Mouse (Mus musculus) thymus, adult 2 months (tissue): Measurements from ENCODE around the gene Armc9. TPM values are rescaled to one million over a fixed set of nuclear protein-coding genes. Genes with fewer than 3 reads are reported as not detected.

Source experiments
- DNase-seq: peaks from one replicate; pipeline ENCODE4 v3.0.0; 2021
- H3K27ac ChIP-seq: fragments of 200-500 bp; 2 replicates; pipeline ENCODE4 v1.5.1; 2012; ENCODE audit warnings: low read length, control low read depth; ENCODE audit not compliant: control insufficient read depth, insufficient read depth
- H3K27me3 ChIP-seq: fragments of 200-500 bp; 2 replicates; pipeline ENCODE4 v1.6.1; 2012; ENCODE audit warnings: mild to moderate bottlenecking, low read length, moderate library complexity, mixed read lengths; ENCODE audit not compliant: control insufficient read depth, insufficient read depth
- H3K36me3 ChIP-seq: fragments of 200-500 bp; 2 replicates; pipeline ENCODE4 v1.6.1; 2012; ENCODE audit warnings: mild to moderate bottlenecking, low read length, moderate library complexity; ENCODE audit not compliant: control insufficient read depth, insufficient read depth
- H3K4me1 ChIP-seq: fragments of 200-500 bp; replicated peaks from 2 replicates; pipeline ENCODE4 v1.6.1; 2012; ENCODE audit warnings: low read length; ENCODE audit not compliant: control insufficient read depth, insufficient read depth
- H3K4me3 ChIP-seq: fragments of 200-500 bp; 2 replicates; pipeline ENCODE4 v1.5.1; 2012; ENCODE audit warnings: mild to moderate bottlenecking, low read length, control low read depth, moderate library complexity; ENCODE audit not compliant: control insufficient read depth, insufficient read depth
- CTCF ChIP-seq: fragments of 200-500 bp; IDR thresholded peaks from 2 replicates; pipeline ENCODE4 v1.5.1; 2012; ENCODE audit warnings: mild to moderate bottlenecking, control low read depth, low read length, moderate library complexity, borderline replicate concordance; ENCODE audit not compliant: control insufficient read depth, poor library complexity, insufficient read depth; ENCODE audit errors: extremely low read depth
- POLR2A ChIP-seq: fragments of 200-500 bp; IDR thresholded peaks from 2 replicates; pipeline ENCODE4 v1.6.1; 2012; ENCODE audit warnings: mild to moderate bottlenecking, low read length, control low read depth, moderate library complexity; ENCODE audit not compliant: control insufficient read depth, poor library complexity, insufficient read depth; ENCODE audit errors: extremely low read depth
- WGBS: fragments of 180-500 bp; shearing (Covaris S2); methylation state at CpG from one replicate; pipeline ENCODE4 v1.1.7; 2018; 5-methylcytosine and 5-hydroxymethylcytosine counted together
- polyA plus RNA-seq: library from polyadenylated mRNA; depleted of rRNA; stranded (reverse); fragments of >200 nt; gene quantifications from 2 replicates; pipeline ENCODE4 v1.2.3, GENCODE M21; 2012

Gene Armc9
- polyA plus RNA-seq, 1 experiment: 5.8 TPM

GRCm38 (mm10) chr1:86160059-86160458 lies 5.5 kb downstream of the Armc9 start:
- 92% methylated on average over 6 of the region's 6 CpGs for WGBS
- DNase-seq: no peak
- Histone ChIP-seq H3K27ac (no peak overlapping the region), H3K4me1 (peaks cover 3% of the 10 kb centered on the region), H3K27me3 (no peaks in the 10 kb centered on the region), H3K36me3 (no peaks in the 10 kb centered on the region), H3K4me3 (no peak overlapping the region)
- TF ChIP-seq POLR2A (no peak), CTCF (no peak)

DNA sequence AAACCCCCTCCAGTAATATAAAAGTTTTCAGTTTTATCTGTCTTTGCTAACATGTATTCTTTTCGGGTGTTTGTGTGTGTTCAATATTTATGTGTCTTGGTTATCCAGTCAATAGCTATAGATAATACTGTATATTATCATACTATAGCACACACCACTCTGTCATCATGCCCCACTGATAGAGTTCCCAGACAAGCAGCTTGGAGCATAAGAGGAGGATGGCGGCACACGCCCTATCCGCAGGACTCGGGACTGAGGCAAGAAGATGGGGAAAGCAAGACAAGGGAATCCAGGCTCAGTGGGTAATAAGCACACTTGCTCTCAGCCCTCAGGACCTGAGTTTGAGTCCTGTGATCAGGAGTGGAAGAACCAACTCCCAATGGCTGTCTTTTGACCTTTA lies 5.9 kb downstream of the Armc9 start:
- 100% methylated on average over 5 of the region's 5 CpGs for WGBS
- TF ChIP-seq POLR2A (no peak), CTCF (no peak)
- Histone ChIP-seq H3K4me1 (no peaks in the 10 kb centered on the region), H3K27me3 (no peaks in the 10 kb centered on the region), H3K4me3 (no peak overlapping the region), H3K36me3 (no peaks in the 10 kb centered on the region), H3K27ac (no peak overlapping the region)
- no peak for DNase-seq

DNA sequence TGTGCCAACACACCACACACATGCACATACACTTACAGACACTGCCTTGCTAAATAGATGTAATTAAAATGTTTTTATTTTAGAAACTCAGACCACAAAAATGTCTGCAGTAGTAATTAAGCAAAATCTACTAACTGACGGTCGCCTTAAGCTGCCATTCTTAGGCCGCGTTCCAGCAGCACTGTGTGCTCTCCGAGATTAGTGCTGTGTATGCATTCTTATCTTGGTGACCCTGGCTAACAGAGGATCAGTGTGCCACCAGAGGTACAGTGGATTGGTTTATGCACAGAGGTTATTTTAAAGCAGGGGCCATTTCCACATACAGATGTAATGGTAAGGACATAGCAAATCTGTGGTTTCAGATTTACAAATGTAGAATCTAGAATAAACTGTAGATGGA lies 6.5 kb downstream of the Armc9 start:
- DNase-seq: no peak
- H3K27ac ChIP-seq: no peak overlapping the region
- H3K4me1 ChIP-seq: no peaks in the 10 kb centered on the region
- no peak overlapping the region for H3K4me3 ChIP-seq
- WGBS: 97% methylated on average over 5 of the region's 5 CpGs
- TF ChIP-seq POLR2A (no peak), CTCF (no peak)
- no peaks in the 10 kb centered on the region for H3K27me3 ChIP-seq
- H3K36me3 ChIP-seq: no peaks in the 10 kb centered on the region

GRCm38 (mm10) chr1:86174602-86175001 lies 20.0 kb downstream of the Armc9 start:
- no peaks in the 10 kb centered on the region for H3K36me3 ChIP-seq
- no peak overlapping the region for H3K4me3 ChIP-seq
- no peak for DNase-seq
- 97% methylated on average over 5 of the region's 5 CpGs for whole genome bisulfite sequencing
- H3K27me3 ChIP-seq: no peaks in the 10 kb centered on the region
- no peaks in the 10 kb centered on the region for H3K4me1 ChIP-seq
- TF ChIP-seq POLR2A: no peak
- no peak for TF ChIP-seq CTCF
- H3K27ac ChIP-seq: no peak overlapping the region

DNA sequence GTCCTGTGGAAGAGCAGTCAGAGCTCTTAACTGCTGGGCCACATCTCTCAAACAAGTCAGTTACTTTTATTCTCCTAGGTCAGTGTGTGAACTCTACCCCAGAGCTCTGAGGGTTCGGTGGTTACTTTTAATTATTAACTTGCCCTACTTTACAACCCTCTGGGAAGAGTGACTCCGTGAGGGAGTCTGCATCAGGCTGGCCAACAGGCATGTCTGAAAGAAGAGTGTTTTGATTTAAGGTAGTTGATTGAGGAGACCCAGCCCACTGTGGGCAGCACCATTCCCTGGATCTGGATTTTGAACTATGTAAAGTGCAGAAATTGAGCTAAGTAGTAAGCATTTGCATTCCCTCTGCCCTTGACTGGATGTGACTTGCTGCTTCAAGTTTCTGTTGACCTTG lies 21.5 kb downstream of the Armc9 start:
- Histone ChIP-seq H3K4me1 (no peaks in the 10 kb centered on the region), H3K4me3 (no peak overlapping the region), H3K27me3 (no peaks in the 10 kb centered on the region), H3K36me3 (no peaks in the 10 kb centered on the region), H3K27ac (no peak overlapping the region)
- DNase-seq: no peak
- 95% methylated on average over 2 of the region's 2 CpGs for WGBS
- TF ChIP-seq CTCF: no peak
- no peak for TF ChIP-seq POLR2A

GRCm38 (mm10) chr1:86178462-86179253 lies 24.1 kb downstream of the Armc9 start:
- Histone ChIP-seq H3K36me3 (no peaks in the 10 kb centered on the region), H3K27me3 (no peaks in the 10 kb centered on the region), H3K4me1 (no peaks in the 10 kb centered on the region), H3K4me3 (no peak overlapping the region), H3K27ac (no peak overlapping the region)
- peak; percentile 76 for DNase-seq
- TF ChIP-seq POLR2A (no peak), CTCF (peak; percentile 98)
- WGBS: 52% methylated on average over 7 of the region's 7 CpGs

DNA sequence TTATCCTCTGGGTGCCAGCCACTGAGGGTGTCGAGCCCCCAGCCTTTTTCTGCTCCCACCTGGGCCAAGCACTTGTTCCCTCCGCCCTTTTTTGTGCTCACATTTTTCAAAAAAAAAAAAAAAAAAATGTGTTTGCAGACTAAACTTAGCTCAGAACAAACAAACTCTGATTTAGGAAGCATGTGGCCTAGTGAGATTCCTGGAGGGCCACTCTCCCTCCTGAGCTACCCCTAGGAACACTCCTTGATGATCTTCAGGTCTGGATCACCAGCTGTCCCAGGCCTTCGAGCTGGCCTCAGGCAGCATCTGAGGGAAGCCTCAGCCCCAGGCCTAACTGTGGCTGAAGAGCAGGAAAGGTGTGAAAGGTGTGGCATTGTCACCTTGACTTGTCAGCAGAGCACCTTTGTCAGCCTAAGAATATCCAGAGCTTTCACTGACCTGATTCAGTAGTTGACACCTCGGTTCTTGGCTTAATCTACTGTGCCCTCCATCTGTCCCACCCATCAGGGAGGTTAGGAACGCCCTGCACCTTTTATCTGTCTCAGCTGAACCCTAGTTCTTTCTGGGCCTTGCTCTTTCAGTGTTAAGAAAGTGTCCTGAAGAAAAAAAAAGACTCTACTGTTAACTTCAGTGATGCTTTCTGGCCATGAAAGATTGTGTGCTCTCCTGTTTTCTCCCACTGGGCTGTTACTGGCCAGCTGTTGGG lies 27.6 kb downstream of the Armc9 start:
- WGBS: 95% methylated on average over 5 of the region's 5 CpGs
- H3K4me1 ChIP-seq: peaks cover 4% of the 10 kb centered on the region; the same call in 1 of the 2 replicates
- H3K27me3 ChIP-seq: no peaks in the 10 kb centered on the region
- TF ChIP-seq POLR2A (no peak), CTCF (no peak)
- H3K36me3 ChIP-seq: no peaks in the 10 kb centered on the region
- H3K4me3 ChIP-seq: no peak overlapping the region
- H3K27ac ChIP-seq: no peak overlapping the region
- no peak for DNase-seq
